Mouse (Mus musculus) lung, adult 18-20 months (tissue): ENCODE results near the gene Aqp12.

ENCODE experiments used
- DNase-seq, 2 experiments: peaks; one replicate each; pipeline ENCODE4 v3.0.0; 2022; ENCODE audit warnings: mixed read lengths in 2 of 2

Aqp12 gene

DNA sequence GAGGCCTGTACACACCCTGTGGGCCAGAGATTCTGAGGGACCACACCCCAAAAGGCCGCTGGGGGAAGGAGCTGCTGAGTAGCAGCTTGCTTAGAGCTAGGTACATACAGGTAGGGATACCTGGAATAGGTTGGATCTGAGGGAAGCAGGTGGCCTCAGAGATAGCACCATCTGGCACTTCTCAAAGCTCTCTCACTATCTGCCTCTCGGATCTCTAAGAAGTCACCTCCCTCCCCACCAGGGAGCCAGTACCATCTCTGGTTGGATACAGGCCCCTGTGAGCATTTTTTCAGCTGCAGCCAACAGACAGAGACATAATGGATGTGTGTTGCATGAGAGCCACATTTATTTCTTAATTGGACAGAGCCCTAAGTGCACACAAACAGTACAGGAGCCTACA, 9.0 kb downstream of the Aqp12 start:
- DNase-seq = no peak

DNA sequence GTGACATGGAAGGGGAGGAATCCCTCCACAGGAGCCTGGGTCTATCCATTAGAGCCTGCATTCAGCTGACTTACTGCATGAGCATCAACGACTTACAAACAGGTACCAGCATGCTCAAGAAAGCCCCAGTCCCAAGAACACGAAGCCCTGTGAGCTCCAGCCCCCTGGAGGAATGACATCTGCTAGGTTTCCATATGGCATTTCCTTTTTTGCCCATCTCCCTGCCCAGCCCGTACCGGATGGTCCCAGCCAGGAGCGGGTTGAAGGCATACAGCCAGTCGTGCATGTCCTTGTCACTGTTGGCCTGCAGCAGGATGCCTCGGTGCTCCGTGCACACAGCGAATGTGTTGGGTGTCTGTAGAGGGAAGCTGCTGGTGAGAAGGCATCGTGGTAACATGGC, 12.6 kb downstream of the Aqp12 start:
- DNase-seq = no peak

DNA sequence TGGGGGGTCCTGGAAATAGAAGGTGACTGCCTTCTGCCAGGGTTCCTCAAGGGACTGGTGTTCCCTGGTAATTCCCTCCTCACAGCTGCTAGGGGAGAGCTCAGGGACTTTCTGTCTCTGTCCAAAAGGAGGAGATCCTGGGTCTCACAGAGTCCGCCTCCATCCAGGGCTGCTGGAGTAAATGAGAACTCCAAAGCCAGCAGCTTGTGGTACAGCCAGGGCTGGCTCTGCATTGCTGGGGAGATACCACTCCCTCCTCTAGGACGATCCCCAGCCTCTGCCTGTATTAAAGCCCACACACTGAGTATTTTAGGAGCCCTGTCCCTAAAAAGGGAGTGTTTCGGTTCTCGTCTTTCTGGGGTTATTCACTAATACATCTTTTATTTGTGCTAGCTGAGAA, 14.5 kb downstream of the Aqp12 start:
- no peak for DNase-seq

- no peak for DNase-seq
Observed at GRCm38 (mm10) chr1:93026600-93026999, 20.5 kb downstream of the Aqp12 start.

- peak in 1 of 2 experiments; percentile 24 for DNase-seq
Observed at GRCm38 (mm10) chr1:93029387-93029786, 23.3 kb downstream of the Aqp12 start.

- DNase-seq = no peak
Observed at GRCm38 (mm10) chr1:93030060-93030459, 23.9 kb downstream of the Aqp12 start.

DNA sequence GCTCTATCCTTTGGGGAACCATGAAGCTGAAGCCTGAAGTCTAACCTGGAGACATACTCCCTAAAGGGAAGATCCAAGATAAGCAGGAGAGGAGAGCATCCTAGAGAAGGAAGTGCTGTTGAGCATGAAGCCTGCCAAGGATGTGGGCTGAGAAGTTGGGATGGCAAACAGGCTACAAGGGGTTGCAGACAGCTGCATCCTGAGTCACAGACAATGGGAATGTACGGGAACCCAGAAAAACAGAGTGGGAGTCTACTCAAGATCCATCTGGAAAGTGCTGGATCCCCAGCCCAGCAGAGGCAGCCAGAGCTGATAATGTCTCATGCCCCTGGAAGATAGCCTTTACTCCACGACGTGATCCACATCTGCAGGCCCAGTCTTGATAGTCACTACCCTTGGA, 25.1 kb downstream of the Aqp12 start:
- DNase-seq = no peak

DNA sequence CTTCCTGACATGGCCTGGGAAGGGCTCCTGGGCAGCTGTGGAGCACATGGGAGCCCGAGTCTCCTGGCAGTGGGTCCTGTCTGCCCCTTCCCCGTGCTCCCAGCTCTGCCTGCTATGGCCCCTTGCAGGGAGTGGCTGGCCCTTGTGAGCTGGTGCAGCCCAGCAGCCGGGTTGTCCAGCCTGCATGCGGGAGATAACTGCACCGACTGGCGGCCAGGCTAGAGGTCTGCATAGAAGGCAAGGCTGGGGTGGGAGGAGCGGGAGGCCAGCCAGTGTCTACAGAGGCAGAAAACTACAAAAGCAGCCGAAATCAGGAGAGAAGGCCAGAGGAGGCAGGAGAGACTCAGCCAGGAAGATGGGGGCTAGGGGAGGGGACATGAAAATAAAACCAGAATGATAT, 27.9 kb downstream of the Aqp12 start:
- no peak for DNase-seq

DNA sequence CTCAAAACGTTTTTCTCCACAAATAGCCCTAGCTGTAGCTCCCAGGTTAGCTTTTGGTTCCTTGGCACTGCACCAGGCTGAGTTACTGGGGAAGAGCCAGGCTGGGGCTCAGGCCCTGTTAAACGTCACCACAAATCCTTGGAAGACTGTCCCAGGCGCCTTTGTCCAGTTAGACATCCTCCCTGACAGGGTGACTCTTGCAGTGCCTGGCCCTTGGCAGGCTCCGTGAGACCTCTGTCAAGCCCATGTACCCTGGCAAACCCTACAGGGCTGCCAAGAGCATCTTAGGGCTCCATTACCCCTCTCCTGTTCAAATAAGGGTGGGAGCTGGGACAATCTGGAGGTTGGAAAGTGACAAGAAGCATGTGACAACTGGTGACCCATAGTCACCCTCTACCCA, 29.8 kb downstream of the Aqp12 start:
- no peak for DNase-seq

DNA sequence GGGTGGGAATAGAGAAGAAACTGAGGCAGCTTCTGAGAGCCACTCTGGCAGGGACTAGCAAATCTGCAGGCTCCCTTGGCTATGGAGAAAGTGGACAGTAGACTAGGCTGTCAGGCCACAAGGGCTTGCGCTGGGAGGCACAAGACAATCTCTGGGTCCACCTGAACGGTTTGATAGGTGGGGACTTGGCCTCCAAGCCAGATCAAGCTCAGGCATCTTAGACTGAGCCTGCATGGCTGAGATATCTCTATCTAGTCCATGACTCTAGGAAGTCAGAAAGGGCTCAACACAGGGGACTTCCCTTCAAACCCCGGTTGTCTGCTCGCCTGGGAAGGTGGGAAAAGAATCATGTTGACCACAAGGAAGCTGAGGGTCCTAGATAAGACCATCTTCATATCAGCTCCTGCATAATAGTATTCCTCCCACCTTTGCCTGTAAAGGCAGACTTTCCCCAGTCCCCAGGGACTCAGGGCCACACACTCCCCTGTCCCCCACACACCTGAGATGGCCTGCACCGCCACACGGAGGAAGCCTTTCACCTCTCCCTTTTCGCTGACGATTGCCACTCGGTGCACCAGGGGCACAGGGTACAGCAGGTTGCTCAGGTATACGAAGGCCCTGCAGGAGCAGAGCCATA, 40.1 kb downstream of the Aqp12 start:
- DNase-seq = no peak

GRCm38 (mm10) chr1:93050071-93050470, 43.9 kb downstream of the Aqp12 start:
- no peak for DNase-seq

GRCm38 (mm10) chr1:93051124-93051833, 45.1 kb downstream of the Aqp12 start:
- DNase-seq = no peak
